Mouse (Mus musculus): ENCODE data around the gene Clcn2.

Clcn2 gene

DNA sequence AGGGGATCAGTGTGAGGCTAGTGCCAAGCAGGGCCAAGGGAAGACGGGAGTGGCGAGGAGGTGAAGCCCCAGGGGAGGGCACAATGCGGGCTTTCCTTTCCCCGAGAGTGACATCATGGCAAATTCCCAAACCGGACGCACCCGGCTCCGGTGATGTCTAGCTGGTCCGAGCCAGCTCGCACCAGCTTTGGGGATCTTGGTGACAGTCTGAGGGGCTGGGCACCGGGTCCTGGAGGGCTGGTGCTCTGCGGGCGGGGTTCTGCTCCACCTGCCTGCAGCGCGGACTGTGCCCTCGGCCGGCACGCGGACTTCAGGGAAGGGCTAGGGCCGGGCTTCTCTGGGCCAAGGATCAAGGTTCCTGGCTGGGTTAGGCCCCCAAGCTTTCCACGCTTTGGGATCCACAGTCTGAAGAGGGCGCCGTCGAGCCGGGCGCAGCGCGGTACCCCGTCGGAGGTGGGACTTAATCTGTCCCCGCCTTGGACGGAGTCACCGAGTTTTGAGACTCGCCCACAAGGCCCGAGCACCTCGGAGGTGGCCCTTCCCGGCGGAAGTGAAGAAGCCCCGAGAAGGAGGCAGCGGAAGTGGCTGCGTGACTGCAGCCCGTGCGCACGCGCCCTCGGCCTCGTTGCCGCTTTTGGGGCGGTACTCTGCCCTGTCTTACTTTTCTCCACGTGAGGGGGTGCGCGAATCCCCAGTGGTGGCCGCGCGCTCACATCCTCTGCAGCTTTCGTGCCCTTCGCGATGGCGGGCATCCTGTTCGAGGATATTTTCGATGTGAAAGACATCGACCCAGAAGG lies at the start of gene Clcn2, which contains the start of gene Polr2h:
Clcn2 (minus strand) TSS at position 566 of the 797 bp plus-strand sequence.
Polr2h (plus strand) TSS at position 485 of the 797 bp plus-strand sequence.
- DNase-seq (ENCODE audit: low read depth): peak; percentile 98

DNA sequence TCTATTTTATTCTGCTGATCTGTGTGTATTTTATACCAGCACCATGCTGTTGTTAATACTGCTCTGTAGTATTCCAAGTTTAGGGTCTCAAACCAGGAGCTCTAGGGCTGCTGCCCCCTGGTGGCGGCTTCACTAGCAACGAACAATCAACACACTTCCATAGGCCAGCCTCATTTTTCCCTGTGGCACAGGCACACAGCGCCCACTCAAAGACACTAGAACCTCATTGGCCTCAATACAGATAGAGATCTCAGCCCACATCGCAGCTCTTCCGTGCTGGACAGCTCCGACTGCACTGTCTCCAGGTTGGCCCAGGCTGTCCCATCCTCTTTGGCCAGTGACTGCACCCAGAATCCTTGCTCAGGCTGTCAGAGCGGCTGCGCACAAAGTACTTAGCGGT lies 47.7 kb upstream of the Clcn2 start:
- peak; percentile 74 for DNase-seq (ENCODE audit: low read depth)

DNA sequence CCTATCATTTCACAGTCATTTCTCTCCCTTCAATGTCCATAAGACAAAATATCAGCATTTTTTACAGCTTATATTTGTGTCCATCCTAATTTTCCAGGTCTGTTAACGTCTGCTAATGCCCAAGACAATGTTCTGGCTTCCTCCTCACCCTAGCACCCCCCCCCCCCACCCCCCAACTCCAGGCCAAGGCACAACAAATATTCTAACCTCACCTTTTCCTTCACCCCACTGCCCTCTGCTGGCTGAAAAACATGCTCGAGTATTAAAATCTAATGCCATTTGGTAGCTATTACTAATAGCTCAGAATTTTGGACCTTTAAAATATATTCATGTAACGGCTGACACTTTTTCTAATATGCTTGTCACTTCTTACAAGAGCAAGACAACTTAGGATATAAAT lies 44.1 kb upstream of the Clcn2 start:
- peak; percentile 61 for DNase-seq (ENCODE audit: low read depth)

DNA sequence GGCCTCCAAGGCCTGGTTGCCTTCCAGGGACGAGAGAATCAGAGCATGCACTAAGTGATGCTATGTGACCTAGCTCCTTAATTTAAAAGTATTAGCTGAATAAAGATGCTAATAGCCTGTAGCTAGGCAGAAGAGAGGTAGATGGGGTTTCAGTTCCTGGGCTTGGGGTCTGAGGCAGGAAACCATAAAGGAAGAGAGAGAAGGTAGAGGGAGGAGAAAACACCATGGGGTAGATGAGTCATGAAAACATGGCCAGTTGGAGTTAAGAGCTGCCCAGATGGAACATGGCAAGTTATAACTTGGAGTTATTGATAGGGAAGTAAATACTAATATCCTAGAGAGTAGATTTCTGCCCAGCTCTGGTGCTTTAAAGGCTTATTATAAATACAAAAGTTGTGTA lies 39.8 kb upstream of the Clcn2 start:
- no peak for DNase-seq (ENCODE audit: low read depth)

DNA sequence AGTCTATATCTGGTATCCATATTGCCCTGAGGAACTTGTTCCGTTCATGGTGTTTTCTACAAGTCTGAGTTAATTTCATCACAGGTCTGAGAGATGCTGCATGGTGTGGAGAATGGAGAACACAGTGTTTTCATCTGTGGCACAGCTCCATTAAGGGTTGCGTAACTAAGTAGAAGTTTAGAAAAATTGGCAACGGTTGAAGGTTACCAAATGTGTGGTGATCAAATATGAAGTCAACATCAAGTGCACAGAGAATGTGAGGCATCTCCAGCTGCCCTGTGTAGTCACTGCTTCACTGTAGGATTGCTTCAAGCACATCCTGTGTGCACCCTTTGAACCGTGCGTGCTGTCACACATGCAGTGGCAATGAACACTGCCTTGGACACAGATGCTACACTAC lies 38.5 kb upstream of the Clcn2 start:
- no peak for DNase-seq (ENCODE audit: low read depth)

DNA sequence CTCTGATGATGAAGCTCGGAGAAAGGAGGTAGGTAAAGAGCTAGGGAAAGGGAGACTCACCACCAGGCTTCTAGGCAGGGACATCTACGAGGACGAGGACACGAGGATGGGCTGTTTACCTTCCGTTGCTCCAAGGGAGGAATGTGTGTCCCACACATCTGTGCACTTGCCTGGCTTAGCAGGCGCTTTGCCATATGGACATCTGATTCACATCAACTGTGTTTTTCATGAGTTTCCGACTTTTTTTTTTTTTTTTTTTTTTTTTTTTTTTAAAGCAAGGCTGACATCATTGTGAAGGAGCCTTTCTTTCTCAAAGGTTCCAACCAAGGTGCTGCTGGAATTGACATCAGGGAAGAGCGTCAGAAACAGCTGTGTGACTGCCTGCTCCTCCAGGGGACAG lies 33.0 kb upstream of the Clcn2 start:
- DNase-seq (ENCODE audit: low read depth): no peak

DNA sequence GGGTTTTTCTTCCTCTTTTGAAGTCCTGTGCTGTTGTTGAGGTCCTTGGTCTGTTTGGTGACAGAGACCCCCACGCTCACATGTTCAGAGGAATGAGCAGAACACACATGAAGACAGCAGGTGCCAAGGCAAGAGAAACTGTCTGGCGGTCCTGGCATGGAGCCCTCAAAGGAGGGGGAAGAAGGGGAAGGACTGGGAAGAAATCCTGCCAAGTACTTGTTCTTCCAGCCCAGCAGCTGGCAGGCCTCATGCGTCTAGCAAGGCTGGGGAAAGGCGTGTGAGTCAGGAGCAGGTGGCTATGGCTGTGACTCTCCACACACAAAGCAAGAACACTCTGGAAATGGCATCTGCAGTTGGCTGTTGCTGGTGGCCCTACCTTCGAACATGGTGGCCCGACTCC lies 29.1 kb upstream of the Clcn2 start:
- no peak for DNase-seq (ENCODE audit: low read depth)

DNA sequence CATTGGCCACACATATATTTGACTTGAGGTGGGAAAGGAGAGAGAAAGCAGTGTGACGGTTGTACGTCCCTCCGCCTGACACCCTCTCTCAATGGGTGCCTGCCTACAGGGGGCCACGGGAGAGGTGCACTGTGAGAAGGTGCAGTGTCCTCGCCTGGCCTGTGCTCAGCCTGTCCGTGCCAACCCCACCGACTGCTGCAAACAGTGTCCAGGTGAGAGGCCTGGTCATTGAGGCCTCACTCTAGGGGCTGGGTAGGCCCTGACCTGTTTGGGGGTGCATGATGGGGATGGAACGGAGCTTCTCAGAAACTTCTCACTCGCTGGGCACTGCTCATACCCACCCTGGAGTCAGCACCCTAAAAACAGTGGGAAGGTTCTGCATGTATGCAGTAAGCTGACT lies 22.3 kb upstream of the Clcn2 start:
- DNase-seq (ENCODE audit: low read depth): no peak

DNA sequence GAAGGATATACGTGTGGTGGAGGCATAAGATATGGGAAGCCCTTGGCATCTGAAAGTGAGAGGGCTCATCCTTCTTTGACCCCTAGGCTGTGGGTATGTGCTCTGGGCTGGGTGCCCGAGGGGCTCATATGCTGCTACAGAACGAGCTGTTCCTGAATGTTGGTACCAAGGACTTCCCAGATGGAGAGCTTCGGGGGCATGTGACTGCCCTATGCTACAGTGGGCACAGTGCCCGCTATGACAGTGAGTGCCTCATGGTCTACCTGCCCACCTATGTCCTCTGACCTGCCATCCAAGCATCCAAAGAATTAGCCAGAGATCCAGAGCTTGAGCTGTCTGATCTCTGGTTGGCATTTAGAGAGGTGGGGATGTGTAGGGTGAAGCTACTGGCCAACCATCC lies 19.3 kb upstream of the Clcn2 start:
- DNase-seq (ENCODE audit: low read depth): no peak

DNA sequence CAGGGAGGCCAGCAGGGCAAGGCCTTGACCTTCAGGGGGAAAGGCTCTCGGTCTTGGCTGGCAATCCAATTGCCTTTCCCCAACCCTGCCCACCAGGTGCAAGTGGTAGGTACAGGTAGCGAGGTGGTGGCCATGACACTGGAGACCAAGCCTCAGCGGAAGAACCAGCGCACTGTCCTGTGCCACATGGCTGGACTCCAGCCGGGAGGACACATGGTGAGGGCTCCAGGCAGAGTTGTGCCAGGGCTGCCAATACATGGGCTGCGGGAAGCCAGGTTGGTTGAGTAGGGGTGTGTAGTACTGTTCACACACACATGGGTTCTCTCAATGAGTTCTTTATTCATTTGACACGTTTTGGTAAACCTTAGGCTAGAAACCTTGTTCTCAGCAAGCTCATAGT lies 18.6 kb upstream of the Clcn2 start:
- no peak for DNase-seq (ENCODE audit: low read depth)

DNA sequence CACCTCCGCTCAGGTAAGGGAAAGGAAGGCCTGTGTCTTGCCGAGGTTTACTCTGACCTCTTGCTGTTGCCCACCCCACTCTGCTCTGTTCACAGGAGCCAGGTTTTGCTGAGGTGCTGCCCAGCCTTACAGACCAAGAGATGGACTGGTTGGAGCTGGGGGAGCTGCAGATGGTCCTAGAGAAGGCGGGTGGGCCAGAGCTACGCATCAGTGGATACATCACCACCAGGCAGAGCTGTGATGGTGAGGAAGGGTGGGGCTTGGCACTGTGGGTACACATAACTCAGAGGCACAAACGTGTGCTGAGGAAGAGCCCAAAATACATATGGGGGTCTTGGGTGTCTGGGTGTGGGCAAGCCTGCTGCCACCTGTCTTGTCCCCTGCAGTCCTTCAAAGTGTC lies 18.1 kb upstream of the Clcn2 start:
- no peak for DNase-seq (ENCODE audit: low read depth)

DNA sequence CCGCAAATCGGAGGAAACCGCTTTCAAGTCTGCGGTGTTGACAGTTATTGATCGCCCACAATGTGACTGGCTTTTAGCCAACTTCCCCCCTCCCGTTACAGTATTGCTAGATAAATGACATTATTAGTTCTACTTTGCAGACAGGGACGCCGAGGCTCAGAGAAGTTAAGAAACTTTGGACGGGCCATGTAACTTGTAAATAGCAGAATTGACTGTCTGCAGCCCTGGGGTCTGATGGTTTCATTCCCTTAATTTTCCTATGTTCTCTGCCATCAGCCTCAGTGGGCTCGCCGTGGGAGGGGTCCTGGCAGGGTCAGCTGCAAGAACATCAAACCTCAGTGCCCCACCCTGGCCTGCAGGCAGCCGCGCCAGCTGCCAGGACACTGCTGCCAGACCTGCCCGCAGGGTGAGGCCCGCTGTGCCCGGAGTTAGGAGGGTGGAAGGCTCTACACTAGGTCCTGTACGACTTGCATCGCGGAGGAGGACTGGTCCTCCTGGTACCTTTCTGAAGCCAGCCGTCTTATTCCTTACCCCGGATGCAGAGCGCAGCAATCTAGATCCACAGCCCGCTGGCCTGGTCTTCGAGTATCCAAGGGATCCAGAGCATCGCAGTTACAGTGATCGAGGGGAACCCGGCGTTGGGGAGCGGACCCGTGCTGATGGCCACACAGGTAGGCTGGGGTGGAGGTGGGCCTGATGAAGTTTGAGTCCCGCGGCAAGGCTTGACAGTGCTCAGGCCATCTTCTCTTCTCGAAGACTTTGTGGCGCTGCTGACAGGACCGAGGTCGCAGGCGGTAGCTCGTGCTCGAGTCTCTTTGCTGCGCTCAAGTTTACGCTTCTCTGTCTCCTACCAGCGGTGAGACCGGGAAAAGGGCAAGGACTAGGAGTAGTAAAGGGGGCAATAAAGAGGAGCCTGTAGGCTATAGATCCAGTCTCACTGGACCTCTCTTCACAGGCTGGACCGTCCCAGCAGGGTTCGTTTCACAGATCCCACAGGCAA lies 16.5 kb upstream of the Clcn2 start, which contains the start of gene Thpo:
Thpo (minus strand) TSS at position 781 of the 1,000 bp plus-strand sequence.
- DNase-seq (ENCODE audit: low read depth): no peak

DNA sequence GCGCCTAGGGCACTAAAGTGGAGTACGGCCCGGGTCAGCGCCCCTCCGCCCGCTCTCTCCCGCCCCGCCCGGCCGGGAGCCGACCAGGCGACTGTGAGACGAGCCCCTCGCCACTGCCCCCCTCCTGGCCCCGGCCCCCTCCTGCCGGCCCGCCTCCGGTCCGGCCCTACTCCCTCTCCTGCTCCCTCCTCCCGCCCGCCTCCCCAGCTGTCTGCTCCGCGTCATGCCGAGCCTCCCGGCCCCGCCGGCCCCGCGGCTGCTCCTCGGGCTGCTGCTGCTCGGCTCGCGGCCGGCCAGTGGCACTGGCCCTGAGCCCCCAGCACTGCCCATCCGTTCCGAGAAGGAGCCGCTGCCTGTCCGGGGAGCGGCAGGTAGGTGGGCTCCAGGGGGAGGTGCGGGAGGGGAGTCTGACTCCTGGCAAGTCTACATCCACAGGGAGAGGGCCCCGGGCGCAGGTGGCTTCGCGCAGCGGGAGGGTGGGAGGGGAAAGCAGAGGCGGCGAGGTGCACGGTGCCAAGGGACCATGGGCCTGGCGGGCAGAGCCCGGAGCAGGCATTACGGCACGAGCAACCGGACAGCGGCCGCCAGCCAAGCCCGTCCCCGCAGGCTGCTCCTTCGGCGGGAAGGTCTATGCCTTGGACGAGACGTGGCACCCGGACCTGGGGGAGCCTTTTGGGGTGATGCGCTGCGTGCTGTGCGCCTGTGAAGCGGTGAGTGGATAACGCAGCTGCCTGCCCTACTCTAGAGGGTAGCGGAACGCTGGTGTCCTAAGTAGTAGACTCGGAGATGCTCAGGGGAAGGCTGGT lies 15.6 kb upstream of the Clcn2 start, which contains the start of gene Chrd:
Chrd (plus strand) TSS at position 203 of the 806 bp plus-strand sequence.
- DNase-seq (ENCODE audit: low read depth): no peak

DNA sequence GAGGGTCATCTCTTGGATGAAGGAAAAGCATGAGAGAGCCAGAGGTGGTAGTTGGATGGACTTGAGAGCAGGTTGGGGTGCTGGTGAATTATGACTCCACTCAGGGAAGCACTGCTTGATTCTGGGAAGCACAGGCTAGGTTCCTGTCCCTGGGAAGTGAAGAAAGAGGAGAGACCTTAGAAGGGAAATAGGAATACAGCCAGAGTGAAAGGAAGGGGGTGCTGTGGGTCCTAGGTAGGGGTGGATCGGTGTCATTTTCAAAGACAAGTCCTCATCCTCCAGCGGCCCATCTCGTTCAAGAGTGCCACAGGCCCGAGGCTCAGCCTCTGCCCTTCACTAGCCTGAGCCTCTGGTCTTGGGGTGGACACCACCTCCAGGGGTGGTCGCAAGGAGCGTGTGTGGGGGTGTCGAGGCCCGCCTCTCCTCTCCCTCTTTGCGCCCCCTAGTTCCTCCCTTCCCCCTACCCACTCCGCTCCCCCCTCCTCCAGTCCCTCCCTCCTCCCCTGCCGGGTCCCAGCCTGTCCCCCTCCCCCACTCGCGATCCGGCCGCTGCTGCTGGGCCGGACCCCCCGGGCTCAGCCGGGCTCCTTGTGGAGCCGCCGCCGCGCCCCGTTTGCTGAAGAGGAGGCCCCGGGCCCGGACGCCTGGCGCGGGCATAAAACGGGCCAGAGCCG lies 14.8 kb upstream of the Clcn2 start:
- DNase-seq (ENCODE audit: low read depth): no peak

DNA sequence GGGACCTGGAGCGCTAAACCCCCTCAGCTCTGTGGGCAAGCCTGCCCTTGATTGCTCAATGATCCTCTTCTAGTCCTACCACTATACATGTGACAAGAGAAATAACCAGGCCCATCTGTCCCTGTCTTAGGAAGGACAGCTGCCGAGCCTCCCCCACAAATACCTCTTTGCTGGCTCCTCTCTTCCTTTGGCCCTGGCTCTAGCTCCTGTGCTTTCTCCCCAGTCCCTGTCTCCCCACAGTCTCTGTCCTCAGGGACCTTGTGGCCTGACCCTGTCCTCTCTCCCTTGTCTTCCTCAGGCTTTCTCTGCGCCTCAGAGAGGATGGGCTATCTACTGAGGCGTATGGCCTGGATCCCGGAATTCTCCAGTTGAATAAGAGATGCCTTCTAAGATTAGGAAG lies 14.1 kb upstream of the Clcn2 start:
- no peak for DNase-seq (ENCODE audit: low read depth)

DNA sequence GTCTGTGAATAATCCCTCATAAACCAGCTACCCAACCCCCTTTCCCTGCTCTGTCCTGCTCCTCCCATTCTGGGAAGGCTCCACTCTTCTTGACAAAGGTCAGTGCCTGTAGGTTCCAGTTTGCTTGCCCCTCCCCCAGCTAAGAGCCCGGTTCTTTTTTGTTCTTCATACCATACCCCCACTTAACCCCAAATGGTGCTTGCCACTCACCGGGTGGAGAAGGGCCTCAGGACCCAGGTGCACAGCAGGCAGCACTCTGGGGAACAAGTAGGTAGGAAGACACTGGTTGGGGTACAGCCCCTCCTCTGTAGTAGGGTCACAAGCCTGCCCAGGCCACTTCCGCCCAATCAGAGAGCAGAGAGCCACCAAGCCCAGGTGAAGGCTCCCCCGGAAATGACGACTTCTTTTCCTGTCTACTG lies 12.8 kb upstream of the Clcn2 start:
- no peak for DNase-seq (ENCODE audit: low read depth)

DNA sequence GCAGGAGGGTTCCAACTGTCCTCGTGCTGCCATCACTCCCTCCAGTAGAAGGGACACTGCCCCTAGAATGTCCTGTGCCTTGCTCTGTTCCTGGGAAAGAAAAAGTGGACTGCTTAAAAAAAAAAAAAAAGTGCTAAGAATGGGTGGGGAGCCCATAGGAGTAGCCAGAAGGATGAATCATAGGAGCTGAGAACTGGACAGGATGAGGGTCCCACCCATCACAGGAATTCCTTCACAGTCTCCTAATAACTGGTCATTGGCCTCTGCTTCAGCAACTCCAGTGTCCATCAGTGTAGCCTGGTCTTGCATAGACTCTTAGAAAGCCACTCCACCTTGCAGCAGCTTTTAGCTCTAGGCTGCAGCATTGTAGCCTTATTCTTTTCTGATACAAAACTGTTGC lies 8.8 kb upstream of the Clcn2 start:
- no peak for DNase-seq (ENCODE audit: low read depth)

DNA sequence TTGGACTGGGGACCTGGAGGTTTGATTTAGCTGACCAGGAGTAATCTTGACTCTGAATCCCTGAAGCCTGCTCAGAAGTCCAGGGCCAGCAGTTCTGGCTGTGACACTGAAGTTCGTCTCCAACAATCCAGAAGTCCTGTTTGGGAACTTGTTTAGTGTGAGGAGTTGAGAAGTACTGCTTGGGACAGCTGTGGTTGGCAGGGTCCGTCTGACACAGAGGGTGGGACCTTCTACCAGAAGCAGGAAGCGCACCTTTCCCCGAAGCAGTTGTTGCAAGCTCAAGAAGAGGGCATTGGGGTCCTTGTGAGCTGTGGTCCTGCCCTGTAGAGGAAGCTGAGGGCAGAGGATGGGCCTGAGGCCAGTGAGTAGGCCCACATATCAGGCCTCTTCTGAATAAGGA lies 8.2 kb upstream of the Clcn2 start:
- DNase-seq (ENCODE audit: low read depth): no peak

DNA sequence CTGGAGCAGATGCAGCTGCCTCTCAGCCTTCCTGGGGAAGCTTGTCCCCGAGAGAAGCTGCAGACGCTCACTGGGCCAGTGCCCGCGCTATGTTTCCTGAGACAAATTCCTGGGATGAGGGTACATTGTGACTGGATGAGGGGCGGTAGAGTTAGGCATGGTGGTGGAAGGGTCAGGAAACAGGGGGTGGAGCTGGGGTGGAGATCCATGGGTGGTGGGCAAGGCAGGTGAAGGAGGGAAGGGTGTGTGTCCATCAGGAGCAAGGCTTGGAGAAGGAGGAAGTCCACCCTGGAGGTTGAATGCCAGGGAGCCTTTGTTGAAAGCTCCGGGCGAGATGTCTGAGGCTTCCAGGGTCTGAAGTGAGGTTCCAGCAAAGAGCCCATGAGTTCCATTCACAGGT lies 7.8 kb upstream of the Clcn2 start:
- no peak for DNase-seq (ENCODE audit: low read depth)

DNA sequence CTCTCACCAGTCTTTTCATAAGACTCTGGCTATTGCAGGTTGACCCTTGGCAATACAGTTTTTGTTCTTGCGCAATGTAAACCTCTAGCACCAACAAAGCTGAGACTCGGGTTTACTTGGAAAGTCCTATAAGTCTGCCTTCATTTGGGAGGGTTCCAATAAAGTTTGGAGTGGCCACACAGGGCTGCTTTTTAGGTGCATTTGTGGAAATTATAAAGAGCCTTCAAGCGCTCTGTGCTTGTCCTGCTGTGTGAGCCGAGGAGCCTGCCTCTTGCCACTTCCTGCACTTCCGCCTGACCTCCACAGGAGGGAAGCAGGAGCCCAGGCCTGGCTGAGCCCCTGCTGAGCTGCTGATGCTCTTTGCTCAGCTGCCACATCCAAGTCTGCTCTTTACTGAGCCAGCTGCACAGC lies 6.8 kb upstream of the Clcn2 start:
- DNase-seq (ENCODE audit: low read depth): peak; percentile 32

DNA sequence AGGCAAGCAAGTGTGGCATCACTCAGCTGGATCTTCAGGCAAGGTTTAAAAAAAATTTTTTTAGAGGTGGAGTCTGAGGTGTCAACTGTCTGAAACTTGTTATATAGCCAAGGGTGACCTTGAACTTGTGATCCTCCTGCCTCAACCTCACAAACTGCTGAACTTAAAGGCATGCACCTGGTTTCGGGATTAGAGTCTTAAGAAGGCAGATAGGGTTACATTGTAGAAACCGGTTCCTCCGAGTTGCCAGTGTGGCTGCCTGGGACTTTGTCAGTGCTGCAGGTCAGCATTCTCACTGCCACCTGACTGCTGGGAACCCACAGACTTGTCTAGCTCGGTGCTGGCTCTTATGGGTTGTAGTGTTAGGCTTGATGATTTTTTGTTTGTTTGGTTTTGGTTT lies 5.7 kb upstream of the Clcn2 start:
- DNase-seq (ENCODE audit: low read depth): no peak

Data from naive thymus-derived CD4-positive, alpha-beta T cell, adult 2 months (primary cell).